Mouse (Mus musculus) heart, embryonic 11.5 days (tissue): Measurements from ENCODE around the gene Gsk3b. TPM values are rescaled to one million over a fixed set of nuclear protein-coding genes. Genes with fewer than 3 reads are reported as not detected.

ENCODE experiments used
- ATAC-seq: fragments of 200-750 bp; cut with Nextera tagmentation; replicated peaks from 2 replicates; pipeline ENCODE4 v1.8.0; 2017; ENCODE audit warnings: moderate library complexity; ENCODE audit not compliant: insufficient number of reproducible peaks, low FRiP score, low TSS enrichment
- H3K27ac ChIP-seq: fragments of 300-500 bp; sonication (generic); 2 replicates; pipeline ENCODE4 v1.5.1; 2014; ENCODE audit warnings: mild to moderate bottlenecking, low read depth, low read length
- H3K27me3 ChIP-seq: fragments of 300-500 bp; sonication (generic); 2 replicates; pipeline ENCODE4 v1.6.1; 2014; ENCODE audit warnings: mild to moderate bottlenecking, low read length, mixed read lengths; ENCODE audit not compliant: control insufficient read depth, insufficient read depth
- H3K36me3 ChIP-seq: fragments of 300-500 bp; sonication (generic); 2 replicates; pipeline ENCODE4 v1.6.1; 2014; ENCODE audit warnings: mild to moderate bottlenecking, low read length, moderate library complexity, mixed read lengths; ENCODE audit not compliant: control insufficient read depth, insufficient read depth
- H3K4me1 ChIP-seq: fragments of 300-500 bp; sonication (generic); 2 replicates; pipeline ENCODE4 v1.6.1; 2014; ENCODE audit warnings: low read length; ENCODE audit not compliant: control insufficient read depth, insufficient read depth
- H3K4me2 ChIP-seq: fragments of 300-500 bp; sonication (generic); 2 replicates; pipeline ENCODE4 v1.6.1; 2014; ENCODE audit warnings: mild to moderate bottlenecking, moderate library complexity
- H3K4me3 ChIP-seq: fragments of 300-500 bp; sonication (generic); 2 replicates; pipeline ENCODE4 v1.5.1; 2014; ENCODE audit warnings: low read depth, low read length
- H3K9ac ChIP-seq: fragments of 300-500 bp; sonication (generic); 2 replicates; pipeline ENCODE4 v1.6.1; 2014; ENCODE audit warnings: mild to moderate bottlenecking, low read depth, low read length, moderate library complexity
- H3K9me3 ChIP-seq: fragments of 300-500 bp; sonication (generic); replicated peaks from 2 replicates; pipeline ENCODE4 v1.6.1; 2016; ENCODE audit warnings: low read length; ENCODE audit not compliant: control insufficient read depth
- WGBS: fragments of 180-500 bp; shearing (Covaris S2); extraction: QIAGEN DNeasy Blood & Tissue Kit; methylation state at CpG from one replicate; pipeline ENCODE4 v1.1.7; 2014; ENCODE audit not compliant: insufficient replicate concordance; 5-methylcytosine and 5-hydroxymethylcytosine counted together
- polyA plus RNA-seq: library from polyadenylated mRNA; unstranded; fragments of >200 nt; fragmentation: Nextera tagmentation; extraction: Ambion mirVana; gene quantifications from 2 replicates; pipeline ENCODE4 v1.2.1, GENCODE M21; 2014

Gsk3b gene
- polyA plus RNA-seq, 1 experiment from 2014 or later = 57.5 TPM

DNA sequence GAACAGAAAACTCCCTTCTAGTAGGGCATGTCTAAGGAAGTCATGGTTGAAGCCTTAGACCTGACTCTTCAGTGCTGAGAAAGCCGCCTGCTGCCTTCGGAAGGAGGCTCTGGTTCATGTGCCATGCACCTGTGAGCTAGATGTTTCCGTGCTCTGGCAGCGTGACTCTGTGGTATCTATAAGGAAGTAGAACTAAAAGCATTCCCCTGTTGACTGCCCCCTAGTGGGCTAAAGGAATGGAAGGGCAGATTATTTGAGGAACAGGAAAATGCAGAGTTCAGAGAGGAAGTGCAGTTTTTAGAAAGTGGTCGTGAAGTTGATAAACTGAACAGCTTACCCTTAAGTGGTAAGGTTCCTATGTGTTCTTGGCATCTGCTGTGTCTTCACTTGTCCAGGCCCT is 150.9 kb downstream of the Gsk3b start:
- Histone ChIP-seq H3K4me1 (no peaks in the 10 kb centered on the region), H3K4me3 (no peak overlapping the region), H3K9me3 (no peaks in the 10 kb centered on the region), H3K36me3 (peaks cover 5% of the 10 kb centered on the region; the same call in 1 of the 2 replicates), H3K9ac (no peak overlapping the region), H3K27me3 (no peaks in the 10 kb centered on the region), H3K4me2 (no peak overlapping the region), H3K27ac (no peak overlapping the region)
- no peak for ATAC-seq
- WGBS = 66% methylated on average over 5 of the region's 5 CpGs

DNA sequence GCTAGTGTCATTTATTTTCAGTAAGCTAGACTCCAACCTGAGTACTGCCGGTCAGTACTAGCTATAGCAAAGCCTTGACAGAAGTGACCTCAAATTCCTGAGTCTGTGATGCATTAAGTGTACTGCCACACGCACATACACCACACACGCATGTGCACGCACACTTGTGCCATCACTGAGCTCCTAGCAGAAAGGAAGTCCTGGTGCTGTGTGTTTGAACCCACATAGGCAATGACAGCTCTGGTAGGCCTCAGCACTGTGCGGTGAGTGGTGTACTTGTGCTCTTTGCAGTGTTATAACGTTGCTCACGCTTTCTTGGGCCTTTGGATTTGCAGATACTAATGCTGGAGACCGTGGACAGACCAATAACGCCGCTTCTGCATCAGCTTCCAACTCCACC is 151.4 kb downstream of the Gsk3b start:
- H3K27me3 ChIP-seq = no peaks in the 10 kb centered on the region
- no peak overlapping the region for H3K4me3 ChIP-seq
- 95% methylated on average over 10 of the region's 10 CpGs for WGBS
- H3K9ac ChIP-seq = no peak overlapping the region
- no peaks in the 10 kb centered on the region for H3K4me1 ChIP-seq
- H3K36me3 ChIP-seq = peaks cover 5% of the 10 kb centered on the region; the same call in 1 of the 2 replicates
- H3K9me3 ChIP-seq = no peaks in the 10 kb centered on the region
- H3K27ac ChIP-seq = no peak overlapping the region
- no peak for ATAC-seq
- no peak overlapping the region for H3K4me2 ChIP-seq

DNA sequence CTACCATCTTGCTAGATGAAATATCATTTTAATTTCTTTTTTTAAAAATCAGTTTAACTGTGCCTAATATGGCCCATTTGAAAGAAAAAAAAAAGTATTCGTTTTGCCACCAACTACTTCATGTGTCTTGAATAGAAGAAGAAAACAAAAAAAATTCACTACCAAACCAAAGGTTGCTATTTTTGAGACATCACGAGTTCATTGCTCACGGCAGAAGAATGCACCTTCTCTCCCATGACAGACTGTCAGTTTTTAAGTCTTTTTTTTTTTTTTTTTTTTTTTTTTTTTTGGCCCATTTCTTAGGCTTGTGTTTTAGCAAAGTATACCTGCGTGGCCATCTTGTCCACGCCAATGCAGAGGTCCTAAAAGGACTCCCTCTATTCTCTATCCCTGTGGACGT is 155.3 kb downstream of the Gsk3b start:
- no peak overlapping the region for H3K4me2 ChIP-seq
- no peaks in the 10 kb centered on the region for H3K27me3 ChIP-seq
- H3K4me3 ChIP-seq = no peak overlapping the region
- WGBS = 87% methylated on average over 6 of the region's 6 CpGs
- no peak overlapping the region for H3K27ac ChIP-seq
- no peaks in the 10 kb centered on the region for H3K4me1 ChIP-seq
- no peaks in the 10 kb centered on the region for H3K9me3 ChIP-seq
- no peak for ATAC-seq
- no peak overlapping the region for H3K9ac ChIP-seq
- H3K36me3 ChIP-seq = peaks cover 5% of the 10 kb centered on the region; the same call in 1 of the 2 replicates

DNA sequence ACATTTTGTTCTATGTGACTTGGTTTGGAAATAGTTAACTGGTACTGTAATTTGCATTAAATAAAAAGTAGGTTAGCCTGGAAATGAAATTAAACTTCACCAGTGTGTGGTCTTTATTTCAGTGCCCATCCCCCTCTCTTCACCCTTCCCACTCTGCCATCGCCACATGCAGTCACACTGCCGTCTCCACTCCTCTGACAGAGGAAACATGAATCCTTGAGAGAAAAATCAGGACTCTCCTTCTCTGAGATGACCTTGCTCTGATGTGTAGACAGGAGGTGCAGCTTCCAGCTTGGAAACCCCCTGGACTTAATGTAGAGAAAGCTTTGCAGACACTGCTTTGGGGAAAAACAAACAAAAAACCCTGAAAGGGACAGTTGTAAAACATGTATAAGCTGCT is 156.6 kb downstream of the Gsk3b start:
- Histone ChIP-seq H3K36me3 (0 out of 2 replicates have a peak, but pooled peaks cover 2% of the 10 kb centered on the region), H3K9ac (no peak overlapping the region), H3K4me3 (no peak overlapping the region), H3K4me2 (no peak overlapping the region), H3K9me3 (no peaks in the 10 kb centered on the region), H3K4me1 (no peaks in the 10 kb centered on the region), H3K27me3 (no peaks in the 10 kb centered on the region), H3K27ac (no peak overlapping the region)
- ATAC-seq = no peak
- 59% methylated on average over 2 of the region's 2 CpGs for WGBS

DNA sequence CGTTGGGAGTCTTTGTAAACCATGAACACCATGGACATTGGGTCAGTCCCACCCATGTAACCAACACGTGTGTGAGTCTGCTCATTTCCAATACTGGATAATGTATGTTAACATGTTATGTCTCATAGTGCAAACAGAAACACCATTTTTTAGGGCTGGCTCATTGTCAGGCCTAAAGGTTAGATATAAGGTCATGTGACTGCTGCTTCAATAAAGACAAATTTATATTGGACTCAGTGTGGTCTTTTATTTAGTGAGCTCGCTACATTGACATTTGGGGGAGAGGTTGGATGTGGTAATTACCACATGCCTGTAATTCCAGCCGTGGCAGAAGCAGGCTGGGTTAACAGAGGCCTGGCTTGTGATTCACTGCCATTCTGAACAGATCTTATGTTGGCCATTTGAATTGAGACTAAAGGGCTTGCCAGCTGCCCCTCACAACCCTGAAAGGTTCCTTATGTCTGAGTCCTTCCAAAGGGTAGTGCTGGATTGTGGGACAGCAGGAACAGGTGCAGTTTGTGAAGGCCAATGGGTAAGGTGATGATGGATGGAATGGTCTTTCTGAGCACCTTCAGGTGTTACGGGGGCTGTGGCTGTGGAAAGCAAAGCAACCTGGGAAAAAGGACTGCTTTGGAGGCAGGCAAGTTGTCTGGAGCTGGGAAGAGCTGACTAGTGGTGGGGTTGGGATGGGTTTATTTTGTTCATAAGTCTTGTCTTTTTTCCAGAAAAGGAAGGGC is 157.2 kb downstream of the Gsk3b start:
- 84% methylated on average over 5 of the region's 5 CpGs for WGBS
- Histone ChIP-seq H3K9me3 (no peaks in the 10 kb centered on the region), H3K4me3 (no peak overlapping the region), H3K36me3 (0 out of 2 replicates have a peak, but pooled peaks cover 2% of the 10 kb centered on the region), H3K27ac (no peak overlapping the region), H3K27me3 (no peaks in the 10 kb centered on the region), H3K4me2 (no peak overlapping the region), H3K4me1 (no peaks in the 10 kb centered on the region), H3K9ac (no peak overlapping the region)
- ATAC-seq = no peak

DNA sequence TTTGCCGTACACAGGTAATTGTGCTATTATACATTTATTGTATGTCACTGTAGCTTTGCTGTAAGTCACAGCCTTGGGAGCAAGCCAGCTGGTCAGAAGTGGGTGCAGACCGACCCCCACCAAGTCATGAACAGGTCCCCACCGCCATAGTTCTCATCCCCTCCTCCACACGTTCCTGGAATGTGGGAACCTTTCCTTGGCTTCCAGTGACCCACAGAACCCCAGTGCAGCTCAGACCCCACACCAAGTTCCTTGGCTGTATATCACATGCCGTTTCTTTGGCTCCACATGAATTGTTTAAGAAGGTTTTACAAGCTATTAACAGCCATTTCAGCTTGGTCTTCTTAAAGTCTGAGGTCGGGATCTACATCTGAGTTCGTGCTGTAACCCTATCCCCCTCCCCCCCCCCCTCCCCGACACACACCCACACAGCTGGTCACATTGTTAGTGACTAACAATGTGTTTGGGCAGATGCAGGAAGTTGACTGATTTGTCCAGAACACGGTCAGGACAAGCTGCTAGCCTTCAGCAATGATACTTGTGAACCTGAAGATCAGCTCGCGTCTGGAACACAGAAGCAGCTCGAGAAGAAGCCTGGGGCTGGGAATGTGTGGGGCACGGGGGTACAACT is 159.6 kb downstream of the Gsk3b start:
- Histone ChIP-seq H3K4me2 (no peak overlapping the region), H3K27me3 (no peaks in the 10 kb centered on the region), H3K9ac (no peak overlapping the region), H3K9me3 (no peaks in the 10 kb centered on the region), H3K27ac (no peak overlapping the region), H3K4me1 (no peaks in the 10 kb centered on the region), H3K4me3 (no peak overlapping the region), H3K36me3 (no peaks in the 10 kb centered on the region)
- WGBS = 61% methylated on average over 13 of the region's 13 CpGs
- no peak for ATAC-seq

DNA sequence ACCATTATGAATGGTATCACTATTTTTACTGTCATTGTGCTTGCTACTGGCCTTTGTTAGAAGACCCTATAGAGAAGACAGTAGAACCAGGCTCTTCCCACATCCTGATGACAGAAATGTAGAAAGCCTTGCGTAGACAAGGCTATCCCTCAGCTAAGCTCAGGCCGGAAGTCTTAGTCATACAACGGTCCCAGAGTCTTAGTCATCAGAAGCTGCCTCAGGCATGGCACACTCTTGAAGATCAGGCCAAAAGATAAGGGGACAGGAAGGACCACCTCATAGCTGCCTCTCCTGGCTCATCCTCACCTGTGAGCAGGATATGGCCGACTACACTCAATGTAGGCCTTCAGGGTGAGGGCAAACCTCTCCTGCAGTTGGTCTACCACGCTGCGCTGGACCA is 161.7 kb downstream of the Gsk3b start:
- Histone ChIP-seq H3K27ac (no peak overlapping the region), H3K4me3 (no peak overlapping the region), H3K4me1 (no peaks in the 10 kb centered on the region), H3K9ac (no peak overlapping the region), H3K4me2 (no peak overlapping the region), H3K36me3 (no peaks in the 10 kb centered on the region), H3K27me3 (no peaks in the 10 kb centered on the region), H3K9me3 (no peaks in the 10 kb centered on the region)
- 82% methylated on average over 6 of the region's 6 CpGs for WGBS
- no peak for ATAC-seq

DNA sequence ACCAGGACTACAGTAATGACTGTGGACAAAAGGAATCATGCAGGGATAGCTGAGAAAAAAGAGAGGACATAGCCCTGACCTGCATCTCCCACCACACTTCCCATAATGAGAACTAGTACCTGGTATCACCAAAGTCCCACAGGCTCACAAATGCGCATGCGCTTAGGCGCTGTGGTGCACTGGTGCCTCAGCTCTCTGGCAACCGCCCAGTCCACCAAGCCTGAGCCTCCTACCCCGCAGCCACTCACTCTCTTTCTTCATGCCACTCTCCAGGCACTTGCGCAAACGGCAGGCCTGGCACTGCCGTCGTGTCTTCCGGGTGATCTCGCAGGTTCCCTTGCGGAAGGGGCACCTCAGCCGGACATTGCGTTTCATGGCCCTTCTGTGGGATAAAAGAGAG is 165.2 kb downstream of the Gsk3b start:
- Histone ChIP-seq H3K4me2 (no peak overlapping the region; the same call in 1 of the 2 replicates), H3K4me1 (no peaks in the 10 kb centered on the region), H3K36me3 (no peaks in the 10 kb centered on the region), H3K27ac (no peak overlapping the region), H3K4me3 (no peak overlapping the region), H3K27me3 (no peaks in the 10 kb centered on the region), H3K9ac (no peak overlapping the region), H3K9me3 (no peaks in the 10 kb centered on the region)
- no peak for ATAC-seq
- WGBS = 68% methylated on average over 14 of the region's 14 CpGs

DNA sequence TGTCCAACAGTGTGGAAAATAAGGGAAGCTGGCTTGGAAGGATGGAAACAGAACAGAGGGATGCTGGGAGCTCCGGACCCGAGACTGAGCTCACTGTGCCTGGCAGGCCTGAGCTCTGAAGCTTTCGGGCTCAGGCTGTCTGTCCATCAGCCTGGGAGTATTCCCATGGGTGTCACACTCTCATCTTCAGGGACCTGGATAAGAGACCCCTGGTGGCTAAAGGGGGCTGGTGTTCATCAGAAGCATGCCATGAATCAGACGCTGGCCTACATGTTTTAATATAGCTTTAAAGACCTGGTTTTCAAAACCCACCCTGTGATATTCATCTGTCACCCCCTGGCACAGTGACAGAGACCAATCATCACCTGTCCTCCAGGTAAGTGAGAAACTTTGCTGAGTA is 166.3 kb downstream of the Gsk3b start:
- Histone ChIP-seq H3K9me3 (no peaks in the 10 kb centered on the region), H3K4me2 (no peak overlapping the region), H3K4me1 (no peaks in the 10 kb centered on the region), H3K27me3 (no peaks in the 10 kb centered on the region), H3K27ac (no peak overlapping the region), H3K9ac (no peak overlapping the region), H3K36me3 (no peaks in the 10 kb centered on the region), H3K4me3 (no peak overlapping the region)
- 71% methylated on average over 4 of the region's 4 CpGs for WGBS
- 0 out of 2 replicates have a peak, but pooled peaks have one; percentile 22 for ATAC-seq
